Mouse (Mus musculus): ENCODE results near the gene Enpp1. TPM values are rescaled to one million over a fixed set of nuclear protein-coding genes. Genes with fewer than 3 reads are reported as not detected.

Enpp1 gene
- polyA plus RNA-seq, 1 experiment, result 2.4 TPM

DNA sequence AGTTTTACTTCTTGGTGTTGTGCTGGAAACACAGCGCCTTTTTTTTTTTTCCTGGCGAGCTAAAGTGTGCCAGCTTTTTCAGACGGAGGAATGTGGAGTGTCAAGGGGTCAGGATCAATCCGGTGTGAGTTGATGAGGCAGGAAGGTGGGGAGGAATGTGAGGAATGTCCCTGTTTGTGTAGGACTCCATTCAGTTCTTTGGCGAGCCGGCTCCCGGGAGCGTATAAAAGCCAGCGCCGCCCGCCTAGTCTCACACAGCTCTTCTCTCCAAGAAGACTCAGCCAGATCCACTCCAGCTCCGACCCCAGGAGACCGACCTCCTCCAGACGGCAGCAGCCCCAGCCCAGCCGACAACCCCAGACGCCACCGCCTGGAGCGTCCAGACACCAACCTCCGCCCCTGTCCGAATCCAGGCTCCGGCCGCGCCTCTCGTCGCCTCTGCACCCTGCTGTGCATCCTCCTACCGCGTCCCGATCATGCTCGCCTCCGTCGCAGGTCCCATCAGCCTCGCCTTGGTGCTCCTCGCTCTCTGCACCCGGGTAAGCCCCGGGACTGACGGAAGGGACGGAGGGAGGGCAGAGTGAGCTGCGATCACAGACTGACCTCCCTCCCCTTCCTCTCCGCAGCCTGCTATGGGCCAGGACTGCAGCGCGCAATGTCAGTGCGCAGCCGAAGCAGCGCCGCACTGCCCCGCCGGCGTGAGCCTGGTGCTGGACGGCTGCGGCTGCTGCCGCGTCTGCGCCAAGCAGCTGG is 116.5 kb downstream of the Enpp1 start, which contains the start of gene Ccn2:
Gene Ccn2 (plus strand): TSS at position 193 of the 753 bp plus-strand sequence.
- WGBS, result under 1% methylated on average over 53 of the region's 53 CpGs
- H3K4me1 ChIP-seq (ENCODE audit: control insufficient read depth, insufficient read depth, low read length), result peaks cover 9% of the 10 kb centered on the region
- TF ChIP-seq CTCF (IDR thresholded peaks at IDR 0.05; ENCODE audit: insufficient read depth, low read length), result no peak
- peak; percentile 88 for TF ChIP-seq POLR2A (IDR thresholded peaks at IDR 0.05; ENCODE audit: borderline replicate concordance, extremely low read depth, low read depth, low read length)

GRCm38 (mm10) chr10:24593556-24593955 is 118.4 kb downstream of the Enpp1 start:
- peaks cover 9% of the 10 kb centered on the region for H3K4me1 ChIP-seq (ENCODE audit: control insufficient read depth, insufficient read depth, low read length)
- TF ChIP-seq POLR2A (IDR thresholded peaks at IDR 0.05; ENCODE audit: borderline replicate concordance, extremely low read depth, low read depth, low read length) (no peak), CTCF (IDR thresholded peaks at IDR 0.05; ENCODE audit: insufficient read depth, low read length) (no peak)
- no peak for DNase-seq

More for the DNA sequence above, 116.5 kb downstream of the Enpp1 start, which contains the start of gene Ccn2:
- peak within 1 kb of the TSS; percentile 96 for H3K4me3 ChIP-seq (replicated peaks; ENCODE audit: extremely low read depth, low read depth, low read length)
- peak; percentile 82 for DNase-seq

GRCm38 (mm10) chr10:24592969-24593368 is 119.0 kb downstream of the Enpp1 start:
- DNase-seq, result no peak
- Histone ChIP-seq H3K4me1 (ENCODE audit: control insufficient read depth, insufficient read depth, low read length) (peaks cover 9% of the 10 kb centered on the region), H3K4me3 (replicated peaks; ENCODE audit: extremely low read depth, low read depth, low read length) (no peak overlapping the region)
- no peak for TF ChIP-seq POLR2A (IDR thresholded peaks at IDR 0.05; ENCODE audit: borderline replicate concordance, extremely low read depth, low read depth, low read length)
- no peak for TF ChIP-seq CTCF (IDR thresholded peaks at IDR 0.05; ENCODE audit: insufficient read depth, low read length)
- 38% methylated on average over 7 of the region's 7 CpGs for WGBS

More at GRCm38 (mm10) chr10:24593556-24593955, 118.4 kb downstream of the Enpp1 start:
- no peak overlapping the region for H3K4me3 ChIP-seq (replicated peaks; ENCODE audit: extremely low read depth, low read depth, low read length)
- WGBS, result 75% methylated on average over 4 of the region's 4 CpGs

GRCm38 (mm10) chr10:24592318-24592717 is 119.6 kb downstream of the Enpp1 start:
- Histone ChIP-seq H3K4me1 (ENCODE audit: control insufficient read depth, insufficient read depth, low read length) (peaks cover 9% of the 10 kb centered on the region), H3K4me3 (replicated peaks; ENCODE audit: extremely low read depth, low read depth, low read length) (no peak overlapping the region)
- TF ChIP-seq CTCF (IDR thresholded peaks at IDR 0.05; ENCODE audit: insufficient read depth, low read length), result no peak
- no peak for TF ChIP-seq POLR2A (IDR thresholded peaks at IDR 0.05; ENCODE audit: borderline replicate concordance, extremely low read depth, low read depth, low read length)
- DNase-seq, result no peak
- 29% methylated on average over 2 of the region's 2 CpGs for WGBS

DNA sequence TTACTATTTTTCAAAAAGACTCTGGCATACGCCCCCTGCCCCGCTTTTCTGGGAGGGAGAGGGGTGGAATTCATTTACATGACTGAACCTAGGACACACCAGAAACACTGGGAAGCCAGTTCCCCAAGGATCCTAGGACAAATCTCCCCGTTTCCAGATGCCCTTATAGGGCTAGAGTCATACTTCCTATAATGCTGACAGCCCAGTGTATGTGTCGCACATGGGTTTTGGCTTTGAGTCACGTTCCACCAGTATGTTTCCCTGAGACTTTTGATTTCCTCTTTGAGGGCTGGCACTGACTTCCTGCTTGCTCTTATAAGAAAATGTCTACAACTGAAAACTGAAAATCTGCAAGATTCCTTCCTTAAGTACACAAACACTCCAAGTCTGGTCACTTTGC is 120.2 kb downstream of the Enpp1 start:
- 47% methylated on average over 5 of the region's 5 CpGs for WGBS
- no peak for TF ChIP-seq POLR2A (IDR thresholded peaks at IDR 0.05; ENCODE audit: borderline replicate concordance, extremely low read depth, low read depth, low read length)
- TF ChIP-seq CTCF (IDR thresholded peaks at IDR 0.05; ENCODE audit: insufficient read depth, low read length), result no peak
- Histone ChIP-seq H3K4me1 (ENCODE audit: control insufficient read depth, insufficient read depth, low read length) (peaks cover 9% of the 10 kb centered on the region), H3K4me3 (replicated peaks; ENCODE audit: extremely low read depth, low read depth, low read length) (no peak overlapping the region)
- DNase-seq, result no peak

DNA sequence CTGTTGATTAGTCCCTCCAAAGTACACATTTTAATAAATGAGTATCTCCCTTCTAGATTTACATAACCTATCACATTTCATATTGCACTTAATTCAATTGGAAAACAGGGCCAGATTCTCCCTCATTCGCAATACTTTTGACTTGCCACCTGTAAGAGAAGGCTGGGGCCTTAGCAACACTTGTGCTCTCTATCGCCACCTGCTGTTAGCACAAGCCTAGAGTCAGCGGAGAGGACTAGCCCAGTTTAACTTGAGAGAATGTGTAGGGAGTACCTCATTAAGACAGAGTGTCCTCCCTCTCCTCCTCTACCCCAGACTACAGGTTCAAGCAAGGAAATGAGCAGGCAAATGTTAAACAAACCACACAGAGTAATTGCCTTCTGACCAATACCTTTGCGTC is 120.8 kb downstream of the Enpp1 start:
- WGBS, result 23% methylated on average over 4 of the region's 4 CpGs
- Histone ChIP-seq H3K4me1 (ENCODE audit: control insufficient read depth, insufficient read depth, low read length) (peaks cover 9% of the 10 kb centered on the region), H3K4me3 (replicated peaks; ENCODE audit: extremely low read depth, low read depth, low read length) (no peak overlapping the region)
- peak; percentile 78 for DNase-seq
- TF ChIP-seq POLR2A (IDR thresholded peaks at IDR 0.05; ENCODE audit: borderline replicate concordance, extremely low read depth, low read depth, low read length) (no peak), CTCF (IDR thresholded peaks at IDR 0.05; ENCODE audit: insufficient read depth, low read length) (peak; percentile 94)

GRCm38 (mm10) chr10:24590546-24590945 is 121.4 kb downstream of the Enpp1 start:
- peaks cover 9% of the 10 kb centered on the region for H3K4me1 ChIP-seq (ENCODE audit: control insufficient read depth, insufficient read depth, low read length)
- H3K4me3 ChIP-seq (replicated peaks; ENCODE audit: extremely low read depth, low read depth, low read length), result no peak overlapping the region
- no peak for DNase-seq
- TF ChIP-seq CTCF (IDR thresholded peaks at IDR 0.05; ENCODE audit: insufficient read depth, low read length), result no peak
- TF ChIP-seq POLR2A (IDR thresholded peaks at IDR 0.05; ENCODE audit: borderline replicate concordance, extremely low read depth, low read depth, low read length), result no peak
- 84% methylated on average over 4 of the region's 4 CpGs for WGBS

GRCm38 (mm10) chr10:24589238-24589637 is 122.7 kb downstream of the Enpp1 start:
- no peak for DNase-seq
- TF ChIP-seq POLR2A (IDR thresholded peaks at IDR 0.05; ENCODE audit: borderline replicate concordance, extremely low read depth, low read depth, low read length), result no peak
- no peak for TF ChIP-seq CTCF (IDR thresholded peaks at IDR 0.05; ENCODE audit: insufficient read depth, low read length)
- no peak overlapping the region for H3K4me3 ChIP-seq (replicated peaks; ENCODE audit: extremely low read depth, low read depth, low read length)
- WGBS, result 91% methylated on average over 9 of the region's 9 CpGs
- H3K4me1 ChIP-seq (ENCODE audit: control insufficient read depth, insufficient read depth, low read length), result peaks cover 9% of the 10 kb centered on the region

GRCm38 (mm10) chr10:24588824-24589223 is 123.1 kb downstream of the Enpp1 start:
- 69% methylated on average over 4 of the region's 4 CpGs for WGBS
- TF ChIP-seq POLR2A (IDR thresholded peaks at IDR 0.05; ENCODE audit: borderline replicate concordance, extremely low read depth, low read depth, low read length), result no peak
- peaks cover 9% of the 10 kb centered on the region for H3K4me1 ChIP-seq (ENCODE audit: control insufficient read depth, insufficient read depth, low read length)
- H3K4me3 ChIP-seq (replicated peaks; ENCODE audit: extremely low read depth, low read depth, low read length), result no peak overlapping the region
- DNase-seq, result no peak

Other genes with a start within 250 kb of the Enpp1 start
- gene Ccn2, start 116.7 kb downstream of the Enpp1 start, polyA plus RNA-seq (2012; rRNA removed), result 199 and 433 TPM in 2 replicates
- gene Enpp3, start 130.7 kb upstream of the Enpp1 start, polyA plus RNA-seq (2012; rRNA removed), result 0.61 and 0.92 TPM in 2 replicates
- 14.9 and 20.6 TPM in 2 replicates for gene Med23, start 157.8 kb upstream of the Enpp1 start, polyA plus RNA-seq (2012; rRNA removed)
- 0.43 and 5.7 TPM in 2 replicates for gene Arg1, start 215.3 kb upstream of the Enpp1 start, polyA plus RNA-seq (2012; rRNA removed)